Mouse (Mus musculus): ENCODE measurements around the gene Mfsd9. TPM values are rescaled to one million over a fixed set of nuclear protein-coding genes. Genes with fewer than 3 reads are reported as not detected.
"Not testable (repeated sequence)": the region's sequence is repeated elsewhere in the genome, so short reads cannot be mapped to it uniquely, and the experiment has no call there.

Mfsd9 gene
- polyA plus RNA-seq, 1 experiment = 7.1 TPM

DNA sequence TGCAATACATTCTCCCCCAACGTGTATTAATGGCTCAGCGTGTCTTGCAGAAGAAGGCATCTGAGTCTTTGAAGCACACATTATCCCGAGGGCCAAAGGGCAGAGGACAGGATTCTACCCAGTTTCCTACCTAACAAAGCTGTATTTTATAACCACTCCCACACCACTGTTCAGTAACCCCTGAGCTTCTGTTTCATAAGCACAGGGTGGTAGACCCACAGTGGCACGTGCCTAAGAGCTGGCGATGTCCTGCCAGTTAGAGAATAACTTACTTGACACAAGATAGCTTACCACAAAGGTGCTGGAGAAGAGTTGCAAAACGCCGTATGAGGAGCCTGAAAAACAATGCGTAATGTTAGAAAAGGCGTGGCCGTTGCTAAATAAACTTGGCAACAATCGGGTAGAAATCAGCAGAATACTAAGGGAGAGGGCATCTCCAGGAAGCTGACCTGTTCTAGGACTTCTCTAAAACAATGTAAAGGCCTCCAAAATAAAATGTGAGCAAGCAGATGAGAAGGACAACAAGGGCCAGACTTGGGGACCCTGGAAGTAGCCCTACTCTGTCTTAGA, 4.5 kb downstream of the Mfsd9 start:
- no peak for DNase-seq (ENCODE audit: low read depth, low spot score)
- WGBS = 41% methylated on average over 11 of the region's 11 CpGs

GRCm38 (mm10) chr1:40784306-40784705, 6.2 kb downstream of the Mfsd9 start:
- 95% methylated on average over 9 of the region's 9 CpGs for WGBS

GRCm38 (mm10) chr1:40783450-40783849, 7.0 kb downstream of the Mfsd9 start:
- no peak for DNase-seq (ENCODE audit: low read depth, low spot score)
- 97% methylated on average over 7 of the region's 7 CpGs for WGBS

More at GRCm38 (mm10) chr1:40784306-40784705, 6.2 kb downstream of the Mfsd9 start:
- no peak for DNase-seq (ENCODE audit: low read depth, low spot score)

- WGBS = 30% methylated on average over 3 of the region's 3 CpGs
- no peak for DNase-seq (ENCODE audit: low read depth, low spot score)
Measured at GRCm38 (mm10) chr1:40776763-40777162, 13.7 kb downstream of the Mfsd9 start.

DNA sequence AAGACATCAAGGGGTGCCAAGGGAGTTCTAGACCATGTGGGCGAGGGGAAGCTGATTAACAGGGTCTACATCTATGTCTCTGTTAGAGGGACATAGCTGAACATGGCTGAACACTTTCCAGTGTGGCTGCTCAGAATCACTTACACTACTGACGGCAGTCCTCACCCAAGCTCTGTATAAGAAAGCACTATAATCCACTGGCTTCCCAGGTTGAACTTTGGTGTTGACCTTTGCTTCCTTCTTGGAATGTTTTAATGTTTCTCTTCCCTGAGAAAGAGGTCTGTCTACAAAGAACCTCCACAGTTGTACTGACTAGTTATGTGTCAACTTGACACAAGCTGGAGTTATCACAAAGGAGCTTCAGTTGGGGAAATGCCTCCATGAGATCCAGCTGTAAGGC, 14.4 kb downstream of the Mfsd9 start:
- DNase-seq (ENCODE audit: low read depth, low spot score) = no peak
- WGBS = 65% methylated on average over 2 of the region's 2 CpGs

GRCm38 (mm10) chr1:40774040-40774439, 16.4 kb downstream of the Mfsd9 start:
- 89% methylated on average over 10 of the region's 10 CpGs for WGBS
- DNase-seq (ENCODE audit: low read depth, low spot score) = no peak

DNA sequence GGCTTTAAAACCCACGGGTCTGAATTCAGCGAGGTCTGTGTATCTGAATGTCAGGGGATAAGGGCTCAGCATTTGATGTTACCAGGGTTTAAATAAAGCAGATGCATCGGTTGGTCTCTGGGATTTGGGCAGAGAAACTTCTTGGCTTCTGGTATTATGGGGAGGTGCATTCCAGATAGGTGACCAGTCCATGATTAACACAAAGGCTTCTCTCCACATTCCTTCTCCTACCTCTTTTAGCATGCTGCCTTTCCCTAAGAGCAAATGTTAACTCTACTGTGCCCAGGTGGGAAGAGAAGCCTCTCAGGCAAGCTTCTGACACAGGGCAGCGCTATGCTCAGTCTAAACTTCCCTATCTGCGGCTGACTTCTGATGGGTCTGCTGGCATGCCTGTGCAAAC, 17.3 kb downstream of the Mfsd9 start:
- no peak for DNase-seq (ENCODE audit: low read depth, low spot score)
- 90% methylated on average over 5 of the region's 5 CpGs for WGBS

- WGBS = 81% methylated on average over 7 of the region's 7 CpGs
- DNase-seq (ENCODE audit: low read depth, low spot score) = no peak
Measured at GRCm38 (mm10) chr1:40771196-40771970, 19.1 kb downstream of the Mfsd9 start.

- WGBS = 66% methylated on average over 4 of the region's 4 CpGs
- DNase-seq (ENCODE audit: low read depth, low spot score) = no peak
Measured at GRCm38 (mm10) chr1:40769331-40769894, 21.1 kb downstream of the Mfsd9 start.

DNA sequence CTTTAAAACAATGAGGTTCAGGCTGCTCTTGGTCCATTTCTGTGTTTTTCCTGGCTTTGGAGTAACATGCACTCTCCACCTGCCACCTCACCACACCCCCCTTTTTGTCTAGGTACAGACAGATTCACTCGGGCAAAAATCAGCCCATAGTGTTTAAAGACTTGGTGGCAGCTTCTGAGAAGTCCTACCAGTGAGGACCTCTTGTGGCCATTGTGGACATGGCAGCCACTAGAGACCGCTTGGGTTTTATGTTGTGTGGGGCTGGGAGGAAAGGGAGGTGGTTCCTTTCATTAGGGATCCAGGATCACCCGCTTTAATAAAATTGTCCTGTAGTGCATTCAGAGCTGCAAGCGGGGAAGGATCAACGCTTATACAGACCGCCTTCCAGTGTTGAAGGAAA, 21.9 kb downstream of the Mfsd9 start:
- no peak for DNase-seq (ENCODE audit: low read depth, low spot score)
- 48% methylated on average over 6 of the region's 6 CpGs for WGBS

DNA sequence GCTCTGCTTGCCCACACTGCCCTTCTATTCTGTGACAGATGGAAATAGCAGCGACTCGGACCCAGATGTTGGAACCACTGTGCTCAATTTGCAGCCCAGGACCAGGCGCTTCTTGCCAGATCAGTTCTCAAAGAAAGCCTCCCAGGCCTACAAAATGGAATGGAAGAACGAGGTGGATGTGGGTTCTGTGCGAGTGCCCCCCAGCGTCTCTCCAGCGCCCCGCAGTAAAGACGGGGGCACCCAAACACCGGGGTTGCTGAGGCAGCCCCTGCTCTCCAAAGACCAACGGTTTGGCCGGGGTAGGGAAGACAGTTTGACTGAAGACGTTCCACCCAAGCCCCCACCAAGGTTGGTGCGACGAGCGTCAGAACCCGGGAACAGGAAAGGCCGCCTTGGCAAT, 22.9 kb downstream of the Mfsd9 start:
- no peak for DNase-seq (ENCODE audit: low read depth, low spot score)
- 94% methylated on average over 18 of the region's 18 CpGs for WGBS

DNA sequence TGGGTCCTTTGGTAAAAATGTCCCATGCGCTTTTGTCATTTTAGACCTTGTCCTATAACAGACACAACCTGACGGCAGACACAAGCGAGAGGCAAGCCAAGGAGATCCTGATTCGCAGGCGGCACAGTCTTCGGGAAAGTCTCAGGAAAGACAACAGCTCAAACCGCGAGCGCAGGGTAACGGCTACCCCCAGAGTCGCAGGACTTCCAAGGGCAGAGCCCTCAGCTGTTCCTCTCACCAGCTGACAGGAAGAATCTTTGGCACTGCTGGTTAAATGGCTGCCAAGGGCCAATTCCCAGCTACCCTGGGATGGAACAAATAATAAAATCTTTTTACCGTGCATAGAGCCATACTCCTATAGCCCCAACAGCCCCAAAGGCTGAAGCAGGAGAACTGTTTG, 25.0 kb downstream of the Mfsd9 start:
- no peak for DNase-seq (ENCODE audit: low read depth, low spot score)
- WGBS = 88% methylated on average over 12 of the region's 12 CpGs

GRCm38 (mm10) chr1:40764701-40765275, 25.7 kb downstream of the Mfsd9 start:
- 17% methylated on average over 15 of the region's 15 CpGs for WGBS
- peak; percentile 87 for DNase-seq (ENCODE audit: low read depth, low spot score)

GRCm38 (mm10) chr1:40764042-40764441, 26.4 kb downstream of the Mfsd9 start:
- WGBS = 65% methylated on average over 1 of the region's 1 CpGs
- DNase-seq (ENCODE audit: low read depth, low spot score) = no peak

DNA sequence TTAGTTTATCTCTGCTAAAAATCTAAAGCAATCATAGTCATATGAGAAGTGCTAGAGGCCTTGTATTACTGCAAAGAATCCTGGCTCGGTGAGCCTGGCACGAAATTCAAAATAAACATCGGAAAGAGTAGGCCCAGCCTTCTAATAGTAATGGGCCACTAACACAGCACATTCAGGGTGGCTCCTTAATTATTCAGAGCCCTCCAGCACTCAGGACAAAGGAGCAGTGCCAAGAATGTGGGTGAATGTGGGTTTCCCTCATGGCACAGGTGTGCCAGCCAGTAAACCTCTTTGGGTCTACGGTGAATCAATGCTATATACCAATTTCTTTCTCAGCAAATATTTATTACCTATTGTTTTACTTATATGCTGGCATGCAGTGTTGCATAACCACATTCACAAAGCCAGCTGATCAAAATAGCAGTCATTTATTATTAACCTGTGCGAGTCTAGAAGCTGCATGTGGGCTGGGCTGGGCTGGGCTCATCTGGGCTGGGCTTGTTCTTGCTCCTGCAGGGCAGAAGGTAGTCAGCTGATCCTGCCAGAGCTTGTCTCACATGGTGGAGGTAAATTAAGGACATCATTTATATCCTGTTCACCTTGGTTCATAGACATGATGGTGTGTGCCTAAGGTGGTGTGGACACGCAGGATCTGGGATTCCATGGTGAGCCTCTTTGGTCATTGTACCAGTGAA, 30.6 kb downstream of the Mfsd9 start:
- DNase-seq (ENCODE audit: low read depth, low spot score) = no peak
- WGBS = 60% methylated on average over 6 of the region's 6 CpGs

- no peak for DNase-seq (ENCODE audit: low read depth, low spot score)
- 79% methylated on average over 5 of the region's 5 CpGs for WGBS
Measured at GRCm38 (mm10) chr1:40746089-40746488, 44.4 kb downstream of the Mfsd9 start.

DNA sequence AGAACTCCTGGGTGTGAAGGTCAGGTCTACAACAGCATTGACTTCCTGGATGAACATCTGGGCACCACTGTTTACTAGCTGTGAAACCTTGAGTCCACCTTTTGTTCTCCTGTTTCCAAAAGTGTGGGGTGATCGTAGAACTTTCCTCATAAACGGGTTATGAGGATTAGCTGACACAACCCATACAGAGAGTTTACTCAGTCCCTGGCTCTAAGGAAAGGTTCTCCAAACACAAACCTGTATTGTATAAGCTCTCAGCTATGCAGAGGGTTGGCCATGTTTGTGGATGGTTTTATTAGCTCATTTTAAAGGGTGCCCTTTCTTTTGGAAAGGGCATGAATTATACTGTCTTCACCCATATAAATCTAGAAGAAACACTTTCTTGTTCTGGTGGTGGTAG, 49.7 kb downstream of the Mfsd9 start:
- DNase-seq (ENCODE audit: low read depth, low spot score) = no peak
- WGBS = 25% methylated on average over 2 of the region's 2 CpGs

GRCm38 (mm10) chr1:40738246-40738645, 52.2 kb downstream of the Mfsd9 start:
- WGBS = 94% methylated on average over 9 of the region's 9 CpGs
- DNase-seq (ENCODE audit: low read depth, low spot score) = not testable (repeated sequence)

GRCm38 (mm10) chr1:40737671-40738070, 52.8 kb downstream of the Mfsd9 start:
- WGBS = 81% methylated on average over 8 of the region's 8 CpGs
- no peak for DNase-seq (ENCODE audit: low read depth, low spot score)

DNA sequence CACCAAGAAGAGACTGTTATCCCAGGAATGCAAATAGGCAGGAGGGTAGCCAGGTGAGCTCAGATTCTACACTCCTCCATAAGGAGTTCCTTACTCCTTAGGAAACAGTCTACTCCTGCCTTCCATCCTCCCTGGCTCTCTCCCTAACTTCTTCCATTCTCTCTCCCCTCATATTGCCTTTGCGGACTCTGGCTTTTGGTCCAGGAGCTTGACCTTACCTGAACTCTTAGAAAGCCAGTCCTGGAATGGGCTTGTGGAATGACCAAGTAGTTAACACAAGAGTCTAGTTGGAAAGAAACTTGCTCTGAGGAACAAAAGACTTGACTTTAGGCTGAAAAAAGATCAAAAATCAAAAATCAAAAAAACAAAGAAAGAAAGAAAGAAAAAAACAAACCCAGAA, 61.9 kb downstream of the Mfsd9 start:
- WGBS = 93% methylated on average over 1 of the region's 1 CpGs
- DNase-seq (ENCODE audit: low read depth, low spot score) = no peak
